Mouse (Mus musculus): Measurements from ENCODE around the gene Pcdh8.

Gene Pcdh8

DNA sequence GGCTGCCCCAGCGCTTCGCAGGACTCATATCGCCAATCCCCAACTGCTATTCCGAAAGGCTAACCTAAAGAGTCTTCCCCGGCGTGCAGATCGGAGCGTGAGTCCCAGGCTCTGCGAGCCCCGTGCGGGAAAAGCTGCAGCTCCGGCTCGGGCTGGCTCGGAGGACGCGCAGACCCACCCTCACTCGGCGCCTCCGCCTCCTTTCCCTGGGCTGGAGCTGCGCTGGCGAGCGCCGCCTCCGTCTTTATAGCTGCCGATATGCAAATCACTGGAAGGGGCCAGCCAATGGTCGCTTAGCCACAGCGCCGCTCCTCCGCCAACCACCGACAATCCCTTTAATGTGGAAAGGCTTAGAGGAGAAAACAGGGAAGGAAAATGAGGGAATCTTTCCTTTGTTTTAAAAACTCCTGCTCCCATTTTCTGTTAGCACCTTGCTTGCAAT lies at the start of gene Pcdh8:
Gene Pcdh8, minus strand, starts transcription at position 219 of the 442 bp plus-strand sequence.
- no peak for DNase-seq (ENCODE audit: low spot score in 2 of 2)

GRCm38 (mm10) chr14:79814709-79815108 lies 43.6 kb upstream of the Pcdh8 start:
- no peak for DNase-seq (ENCODE audit: low spot score in 2 of 2)

- DNase-seq (ENCODE audit: low spot score in 2 of 2), result no peak
Measured at GRCm38 (mm10) chr14:79814084-79814483, 43.0 kb upstream of the Pcdh8 start.

DNA sequence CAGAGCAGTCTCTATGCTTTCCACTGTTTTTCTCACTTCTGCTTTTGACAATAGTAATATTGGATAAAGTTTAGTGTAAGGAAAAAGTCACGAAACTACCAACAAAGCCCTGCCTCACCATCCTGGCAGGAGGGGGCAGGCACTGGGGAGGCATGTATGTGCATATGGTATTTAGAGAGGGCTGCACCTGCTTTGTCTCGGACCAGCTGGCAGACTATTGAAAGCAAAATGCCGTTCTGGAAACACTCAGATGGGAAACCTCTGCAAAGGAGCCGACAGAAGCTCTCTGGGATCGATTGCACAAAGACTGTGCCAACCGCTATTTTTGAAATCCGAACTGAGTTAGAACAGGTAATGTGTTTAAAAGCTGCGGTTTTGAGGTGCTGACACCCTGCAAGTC lies 22.1 kb upstream of the Pcdh8 start:
- DNase-seq (ENCODE audit: low spot score in 2 of 2), result no peak

- no peak for DNase-seq (ENCODE audit: low spot score in 2 of 2)
Measured at GRCm38 (mm10) chr14:79789535-79789934, 18.4 kb upstream of the Pcdh8 start.

DNA sequence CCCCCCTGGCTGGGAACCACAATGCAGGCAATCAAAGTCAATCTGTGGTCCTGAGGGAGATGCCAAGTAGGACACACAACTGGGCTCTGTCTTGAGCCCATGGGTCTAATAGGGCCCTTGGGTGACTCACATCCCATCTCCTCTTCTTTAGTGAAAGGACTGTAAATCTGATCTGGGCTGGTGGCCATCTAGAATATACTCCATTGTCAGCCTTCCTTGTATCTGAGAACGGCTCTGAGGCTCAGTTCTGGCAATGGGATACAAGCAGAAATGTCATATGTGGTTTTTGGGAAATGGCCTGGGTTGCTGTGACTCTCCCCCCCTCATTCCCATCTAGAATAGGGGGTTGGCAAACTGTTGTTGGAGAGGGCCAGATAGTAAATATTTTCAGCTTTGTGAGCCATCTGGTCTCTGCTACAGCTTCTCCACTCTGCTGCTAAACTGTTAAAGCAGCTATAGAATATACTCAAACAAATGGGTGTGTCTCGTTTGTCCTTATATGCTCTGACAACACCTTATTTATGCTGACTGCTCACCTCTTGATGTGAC lies 17.6 kb upstream of the Pcdh8 start:
- DNase-seq (ENCODE audit: low spot score in 2 of 2), result no peak

DNA sequence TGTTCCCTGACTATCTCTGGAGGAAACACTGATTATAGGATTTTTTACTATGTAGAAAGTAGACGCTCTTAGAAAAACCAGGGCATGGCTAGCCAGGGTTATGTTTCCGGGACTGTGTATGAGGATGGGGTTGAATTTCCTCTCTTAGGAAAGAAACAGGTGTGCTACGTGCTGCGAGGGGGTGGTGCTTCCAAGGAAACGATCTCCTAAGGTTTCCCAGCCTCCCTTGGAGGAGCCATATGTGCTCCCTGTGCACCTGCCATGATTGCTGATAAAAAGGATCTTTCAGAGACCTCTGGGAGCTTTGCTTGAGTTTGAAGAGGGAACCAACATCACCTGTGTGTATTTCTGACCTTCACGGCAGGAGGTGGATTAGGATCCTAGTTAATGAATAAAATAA lies 16.8 kb upstream of the Pcdh8 start:
- no peak for DNase-seq (ENCODE audit: low spot score in 2 of 2)

- DNase-seq (ENCODE audit: low spot score in 2 of 2), result no peak
Measured at GRCm38 (mm10) chr14:79785400-79785799, 14.3 kb upstream of the Pcdh8 start.

GRCm38 (mm10) chr14:79780889-79781288 lies 9.8 kb upstream of the Pcdh8 start:
- DNase-seq (ENCODE audit: low spot score in 2 of 2), result no peak

GRCm38 (mm10) chr14:79780332-79780731 lies 9.2 kb upstream of the Pcdh8 start:
- DNase-seq (ENCODE audit: low spot score in 2 of 2), result no peak

DNA sequence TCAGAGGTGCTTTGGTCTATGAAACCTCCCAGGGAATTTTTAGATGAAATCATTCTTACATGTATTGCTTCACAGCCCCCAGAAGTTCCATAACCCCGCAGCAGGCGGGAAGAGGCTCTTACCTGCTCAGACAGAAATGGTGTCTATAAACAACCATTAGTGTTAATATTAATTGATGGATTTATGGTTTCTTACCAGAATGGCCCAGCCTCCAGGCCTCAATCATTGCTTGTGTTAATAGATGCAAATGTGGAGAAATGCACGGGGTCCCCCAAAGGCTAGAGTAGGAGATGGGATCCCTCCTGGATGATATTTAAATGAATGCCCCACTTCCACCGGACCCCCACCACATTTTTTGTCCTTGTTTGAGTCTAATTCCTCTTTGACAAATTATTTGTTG lies 8.7 kb upstream of the Pcdh8 start:
- no peak for DNase-seq (ENCODE audit: low spot score in 2 of 2)

GRCm38 (mm10) chr14:79773425-79774391 lies 2.6 kb upstream of the Pcdh8 start:
- no peak for DNase-seq (ENCODE audit: low spot score in 2 of 2)

DNA sequence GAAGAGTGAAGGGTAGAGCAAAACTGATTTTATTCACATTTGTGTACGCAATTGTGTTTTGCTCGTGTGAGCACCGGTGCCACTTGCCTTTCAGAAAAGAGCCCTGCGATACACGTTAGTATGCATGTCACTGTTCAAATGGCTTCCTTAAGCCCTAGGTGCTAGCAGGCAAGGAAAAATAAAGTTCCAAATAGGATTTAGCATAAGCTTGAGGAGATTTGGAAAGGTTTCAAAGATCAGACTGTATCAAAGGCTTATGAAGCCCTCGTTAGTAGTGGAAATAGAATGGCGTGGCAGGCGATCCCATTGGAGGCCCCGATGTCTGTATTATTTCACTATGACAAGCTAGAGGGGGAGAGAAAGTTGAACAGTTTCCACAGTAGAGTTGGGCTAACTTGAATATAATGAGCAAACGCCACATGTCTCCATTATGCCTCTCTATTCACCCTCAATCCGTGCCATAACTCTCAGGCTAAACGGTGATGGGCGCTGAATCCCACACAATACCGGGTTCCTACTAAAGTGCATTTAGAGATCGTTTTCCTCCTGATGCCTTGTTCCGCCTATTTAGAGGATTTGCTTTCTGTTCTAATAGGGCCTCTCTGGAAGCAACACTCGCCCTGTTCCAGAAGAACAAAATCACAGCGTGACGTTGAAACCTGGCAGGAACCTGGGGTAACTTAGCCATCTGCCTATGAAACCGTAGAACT lies 845 bp upstream of the Pcdh8 start:
- DNase-seq (ENCODE audit: low spot score in 2 of 2), result no peak

DNA sequence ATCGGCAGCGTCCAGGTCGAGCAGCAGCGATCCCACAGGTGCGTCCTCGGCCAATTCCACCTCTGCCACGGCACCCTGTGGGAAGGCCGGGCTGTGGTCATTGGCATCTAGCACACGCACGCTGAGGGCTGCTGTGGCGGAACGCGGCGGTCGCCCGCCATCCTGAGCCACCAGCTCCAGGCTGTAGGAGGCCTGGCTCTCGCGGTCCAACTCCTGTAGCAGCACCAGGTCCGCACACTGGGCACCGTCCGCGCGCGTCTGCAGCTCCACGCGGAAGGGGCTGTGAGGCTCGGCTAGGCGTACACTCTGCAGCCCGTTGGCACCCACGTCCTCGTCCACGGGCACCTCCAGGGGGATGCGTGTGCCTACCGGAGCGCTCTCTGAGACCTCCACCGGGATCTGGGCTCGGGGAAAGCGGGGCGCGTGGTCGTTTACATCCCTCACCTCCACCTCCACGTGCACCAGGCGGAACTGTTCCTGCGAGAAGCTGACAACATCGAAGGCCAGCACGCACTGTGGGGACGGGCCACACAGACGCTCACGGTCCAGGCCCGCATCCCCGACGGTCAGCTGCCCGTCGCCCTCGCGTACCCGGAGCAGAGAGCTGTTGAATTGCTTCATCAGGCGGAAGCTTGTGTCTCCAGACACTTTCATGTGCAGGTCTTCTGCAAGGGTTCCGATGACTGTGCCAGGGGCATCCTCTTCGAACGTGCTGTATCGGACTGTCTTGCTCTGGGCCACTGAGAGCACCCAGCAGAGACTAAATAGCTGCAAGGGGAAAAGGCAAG lies 612 bp downstream of the Pcdh8 start:
- DNase-seq (ENCODE audit: low spot score in 2 of 2), result no peak

GRCm38 (mm10) chr14:79769618-79770017 lies 1.5 kb downstream of the Pcdh8 start:
- peak; percentile 46 to 77 for DNase-seq (ENCODE audit: low spot score in 2 of 2)

DNA sequence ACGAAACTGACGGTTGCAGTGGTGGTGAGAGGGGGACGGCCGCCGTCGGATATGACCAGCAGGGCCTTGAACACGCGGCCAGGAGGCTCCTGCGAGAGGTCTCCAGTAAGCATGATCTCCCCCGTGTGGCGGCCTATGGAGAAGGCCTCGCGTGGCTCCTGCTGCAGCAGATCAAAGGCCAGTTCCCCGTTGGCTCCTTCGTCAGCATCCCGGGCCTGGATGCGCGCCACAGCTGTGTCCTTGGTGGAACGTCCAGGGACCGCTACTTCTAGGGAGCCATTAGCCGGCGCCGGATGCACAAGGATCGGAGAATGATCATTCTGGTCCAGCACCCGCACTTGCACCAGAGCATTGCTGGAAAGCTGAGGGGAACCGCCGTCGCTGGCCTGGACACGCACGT lies 2.1 kb downstream of the Pcdh8 start:
- peak in 1 of 2 experiments; percentile 63 for DNase-seq (ENCODE audit: low spot score in 2 of 2)

- DNase-seq (ENCODE audit: low spot score in 2 of 2), result no peak
Measured at GRCm38 (mm10) chr14:79768076-79768830, 2.9 kb downstream of the Pcdh8 start.

- DNase-seq (ENCODE audit: low spot score in 2 of 2), result no peak
Measured at GRCm38 (mm10) chr14:79767601-79768000, 3.5 kb downstream of the Pcdh8 start.

DNA sequence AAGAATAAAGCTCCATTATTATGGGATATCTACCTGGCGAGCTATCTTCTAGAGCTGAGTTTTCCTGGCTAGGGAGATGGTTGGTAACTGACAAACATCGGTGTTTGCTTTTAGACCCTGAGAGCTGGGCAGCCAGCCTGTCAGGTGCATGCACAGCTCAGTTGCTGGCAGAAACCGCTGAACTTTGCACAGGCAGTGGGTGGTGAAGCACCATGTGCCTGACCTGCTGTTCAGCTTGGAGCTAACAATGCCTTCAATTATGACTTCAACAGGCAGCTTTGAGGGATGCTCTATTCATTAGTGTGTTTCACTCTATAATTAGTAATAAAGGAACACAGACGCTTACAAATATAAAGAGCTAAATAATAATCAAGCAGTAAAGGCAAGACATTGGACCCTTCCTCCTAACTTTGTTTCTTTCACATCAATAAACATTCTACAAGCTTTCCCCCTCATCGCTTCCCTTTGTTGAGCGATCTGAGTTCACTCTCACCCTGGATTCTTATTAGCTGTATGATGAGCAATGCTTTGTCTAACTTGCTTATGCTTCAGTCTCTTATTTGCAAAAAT lies 5.8 kb downstream of the Pcdh8 start:
- no peak for DNase-seq (ENCODE audit: low spot score in 2 of 2)

DNA sequence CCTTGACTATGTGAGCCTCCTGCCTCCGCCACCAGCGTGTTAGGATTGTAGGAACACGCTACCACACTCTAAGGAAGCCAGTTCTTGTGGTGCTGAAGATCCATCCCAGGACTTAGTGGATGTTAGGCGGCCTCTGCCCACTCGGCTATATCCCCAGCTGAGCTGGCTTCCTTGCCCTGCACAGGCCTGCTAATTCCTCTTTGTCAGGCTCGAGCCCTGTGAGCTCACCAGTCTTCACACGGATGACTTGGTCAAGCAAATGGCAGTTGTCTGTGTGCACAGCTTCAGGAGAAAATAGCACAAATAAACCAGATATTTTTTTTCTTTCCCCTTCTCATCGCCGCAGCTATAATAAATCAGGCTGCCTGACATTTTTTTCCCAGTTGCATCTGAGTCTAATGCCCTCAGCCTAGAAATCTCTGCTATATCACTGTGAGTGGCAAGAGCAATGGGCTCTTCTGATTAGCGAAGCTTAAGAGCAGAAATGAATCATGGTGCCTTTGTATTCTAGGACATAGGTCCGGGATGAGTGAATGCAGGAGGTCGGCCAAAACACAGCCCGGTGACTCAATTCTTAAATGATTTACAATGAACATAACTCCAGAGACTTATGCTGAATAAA lies 16.4 kb downstream of the Pcdh8 start:
- DNase-seq (ENCODE audit: low spot score in 2 of 2), result no peak
